Mouse (Mus musculus) lung, embryonic 16.5 days (tissue): ENCODE measurements around the gene Pomp. TPM values are rescaled to one million over a fixed set of nuclear protein-coding genes. Genes with fewer than 3 reads are reported as not detected.

Experiments
- ATAC-seq: fragments of 200-750 bp; cut with Nextera tagmentation; 2 replicates; pipeline ENCODE4 v1.8.0; 2017; ENCODE audit warnings: low read depth, mild to moderate bottlenecking, moderate library complexity
- H3K27ac ChIP-seq: fragments of 300-500 bp; sonication (generic); 2 replicates; pipeline ENCODE4 v1.5.1; 2014; ENCODE audit warnings: mild to moderate bottlenecking, control low read depth, low read length
- H3K27me3 ChIP-seq: fragments of 300-500 bp; sonication (generic); 2 replicates; pipeline ENCODE4 v1.6.1; 2014; ENCODE audit warnings: low read depth, low read length, mixed read lengths; ENCODE audit not compliant: control insufficient read depth, insufficient read depth
- H3K36me3 ChIP-seq: fragments of 300-500 bp; sonication (generic); 2 replicates; pipeline ENCODE4 v1.6.1; 2014; ENCODE audit warnings: low read length; ENCODE audit not compliant: control insufficient read depth, insufficient read depth
- H3K4me1 ChIP-seq: fragments of 300-500 bp; sonication (generic); replicated peaks from 2 replicates; pipeline ENCODE4 v1.6.1; 2014; ENCODE audit warnings: low read length, mixed read lengths; ENCODE audit not compliant: control insufficient read depth, insufficient read depth
- H3K4me2 ChIP-seq: fragments of 300-500 bp; sonication (generic); 2 replicates; pipeline ENCODE4 v1.6.1; 2014; ENCODE audit warnings: low read depth, low read length, control low read depth
- H3K4me3 ChIP-seq: fragments of 300-500 bp; sonication (generic); 2 replicates; pipeline ENCODE4 v1.5.1; 2014; ENCODE audit warnings: mild to moderate bottlenecking, low read length, control low read depth
- H3K9ac ChIP-seq: fragments of 300-500 bp; sonication (generic); 2 replicates; pipeline ENCODE4 v1.6.1; 2014; ENCODE audit warnings: low read length, control low read depth
- H3K9me3 ChIP-seq: fragments of 300-500 bp; sonication (generic); 2 replicates; pipeline ENCODE4 v1.6.1; 2016; ENCODE audit warnings: low read length; ENCODE audit not compliant: control insufficient read depth
- WGBS: fragments of 180-500 bp; shearing (Covaris S2); extraction: QIAGEN DNeasy Blood & Tissue Kit; methylation state at CpG from one replicate; pipeline ENCODE4 v1.1.7; 2014; 5-methylcytosine and 5-hydroxymethylcytosine counted together
- polyA plus RNA-seq: library from polyadenylated mRNA; unstranded; fragments of >200 nt; fragmentation: Nextera tagmentation; extraction: Ambion mirVana; gene quantifications from 2 replicates; pipeline ENCODE4 v1.2.1, GENCODE M21; 2015

The Pomp gene
- polyA plus RNA-seq, 1 experiment from 2014 or later = 486 TPM

DNA sequence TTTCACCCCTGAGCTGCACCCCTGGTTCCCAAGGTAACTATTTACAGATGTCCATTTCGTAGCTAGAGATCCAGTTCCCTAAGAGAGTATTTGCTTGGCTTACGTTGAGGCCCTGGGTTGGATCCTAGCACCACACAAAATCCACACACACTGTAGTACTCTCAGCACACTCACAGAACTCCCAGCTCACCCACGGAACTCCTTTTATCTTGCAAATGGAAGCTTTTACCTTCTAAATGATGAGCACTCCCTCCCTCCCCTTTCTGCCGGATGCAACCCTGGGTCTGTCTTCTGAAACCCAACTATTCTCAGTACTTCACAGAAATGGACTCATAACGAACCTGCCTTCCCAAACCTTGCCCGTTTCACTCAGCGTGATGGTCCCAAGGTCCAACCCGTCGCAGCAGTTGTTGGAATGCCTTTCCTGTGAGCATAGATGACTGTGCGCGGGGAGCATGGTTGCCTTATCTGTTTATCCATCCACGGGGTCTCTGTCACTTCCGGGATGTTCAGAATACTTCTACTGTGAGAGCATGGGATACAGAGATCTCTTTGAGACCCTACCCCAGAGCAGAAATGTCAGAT lies 36.1 kb upstream of the Pomp start:
- Histone ChIP-seq H3K27ac (no peak overlapping the region), H3K4me1 (peaks cover 15% of the 10 kb centered on the region), H3K4me3 (no peak overlapping the region), H3K9ac (no peak overlapping the region), H3K36me3 (no peaks in the 10 kb centered on the region), H3K4me2 (no peak overlapping the region), H3K9me3 (no peaks in the 10 kb centered on the region; the same call in 1 of the 2 replicates), H3K27me3 (no peaks in the 10 kb centered on the region)
- 78% methylated on average over 13 of the region's 13 CpGs for WGBS
- no peak for ATAC-seq

DNA sequence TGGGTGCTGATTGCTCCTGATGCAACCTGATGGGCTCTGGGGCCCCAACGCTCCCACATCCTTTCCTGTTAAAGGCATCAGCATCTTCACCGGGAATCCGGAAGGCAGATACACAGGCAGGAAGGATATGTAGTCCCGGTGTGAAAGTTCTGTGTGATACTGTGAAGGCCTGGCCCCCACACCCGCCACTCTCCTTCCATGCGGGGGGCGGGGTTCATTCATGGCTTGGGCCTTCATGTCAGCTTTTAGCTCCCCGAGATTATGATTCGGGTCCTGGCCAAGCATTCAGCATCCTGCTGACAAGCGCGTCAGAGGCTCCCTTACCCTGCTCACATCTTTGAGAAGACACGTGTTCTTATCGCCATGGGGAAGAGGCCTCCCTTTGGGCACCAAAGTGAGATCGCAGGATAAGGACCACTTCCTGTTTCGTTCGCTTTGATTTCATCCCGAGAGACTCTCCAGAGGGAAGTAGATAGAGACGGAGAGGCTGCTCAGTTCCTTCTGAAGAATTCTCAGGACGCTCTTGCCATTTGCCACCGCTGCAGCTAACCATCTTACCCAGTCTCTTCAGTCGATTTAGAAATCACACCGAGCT lies 34.8 kb upstream of the Pomp start:
- H3K9ac ChIP-seq = no peak overlapping the region
- ATAC-seq = no peak
- peak overlapping the region; percentile 37 for H3K4me2 ChIP-seq
- H3K27ac ChIP-seq = no peak overlapping the region
- peaks cover 15% of the 10 kb centered on the region for H3K4me1 ChIP-seq
- peak overlapping the region; percentile 1; the same call in 1 of the 2 replicates for H3K4me3 ChIP-seq
- no peaks in the 10 kb centered on the region for H3K36me3 ChIP-seq
- 20% methylated on average over 22 of the region's 22 CpGs for WGBS
- no peaks in the 10 kb centered on the region; the same call in 1 of the 2 replicates for H3K9me3 ChIP-seq
- H3K27me3 ChIP-seq = no peaks in the 10 kb centered on the region

GRCm38 (mm10) chr5:147826091-147826490 lies 34.2 kb upstream of the Pomp start:
- Histone ChIP-seq H3K27ac (no peak overlapping the region), H3K9me3 (no peaks in the 10 kb centered on the region; the same call in 1 of the 2 replicates), H3K4me2 (peak overlapping the region; percentile 37), H3K9ac (no peak overlapping the region), H3K36me3 (no peaks in the 10 kb centered on the region), H3K4me1 (peaks cover 15% of the 10 kb centered on the region), H3K27me3 (no peaks in the 10 kb centered on the region), H3K4me3 (no peak overlapping the region; the same call in 1 of the 2 replicates)
- 0 out of 2 replicates have a peak, but pooled peaks have one; percentile 31 for ATAC-seq
- 31% methylated on average over 9 of the region's 9 CpGs for WGBS

- no peak for ATAC-seq
- no peaks in the 10 kb centered on the region; the same call in 1 of the 2 replicates for H3K9me3 ChIP-seq
- H3K27ac ChIP-seq = no peak overlapping the region
- 40% methylated on average over 5 of the region's 5 CpGs for WGBS
- H3K4me3 ChIP-seq = no peak overlapping the region
- no peaks in the 10 kb centered on the region for H3K27me3 ChIP-seq
- H3K4me2 ChIP-seq = no peak overlapping the region
- H3K36me3 ChIP-seq = no peaks in the 10 kb centered on the region
- H3K4me1 ChIP-seq = peaks cover 15% of the 10 kb centered on the region
- no peak overlapping the region for H3K9ac ChIP-seq
Measured at GRCm38 (mm10) chr5:147826546-147826945, 33.7 kb upstream of the Pomp start.

DNA sequence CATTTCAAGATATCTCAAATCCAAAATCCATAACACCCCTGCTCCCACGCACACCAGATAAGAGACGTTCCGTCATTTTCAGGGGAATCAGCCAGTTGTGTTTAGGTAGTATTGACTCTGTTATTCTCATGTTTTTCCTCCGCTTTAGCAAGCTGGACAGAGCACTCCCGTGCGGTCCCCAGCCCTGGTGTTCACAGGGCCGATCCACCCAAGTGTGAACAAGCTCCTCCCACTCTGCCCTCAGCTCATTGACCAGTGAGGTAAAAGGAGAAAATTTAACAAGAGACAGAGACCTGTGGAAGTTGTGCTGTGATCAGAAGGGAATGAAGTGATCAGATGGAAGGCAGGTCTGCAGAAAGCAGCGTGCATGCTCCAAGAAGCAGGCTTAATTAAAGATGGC lies 31.4 kb upstream of the Pomp start:
- Histone ChIP-seq H3K9me3 (no peaks in the 10 kb centered on the region), H3K27me3 (no peaks in the 10 kb centered on the region), H3K4me3 (no peak overlapping the region), H3K4me1 (peaks cover 18% of the 10 kb centered on the region), H3K4me2 (no peak overlapping the region), H3K27ac (no peak overlapping the region), H3K9ac (no peak overlapping the region), H3K36me3 (no peaks in the 10 kb centered on the region)
- 77% methylated on average over 8 of the region's 8 CpGs for WGBS
- ATAC-seq = no peak

DNA sequence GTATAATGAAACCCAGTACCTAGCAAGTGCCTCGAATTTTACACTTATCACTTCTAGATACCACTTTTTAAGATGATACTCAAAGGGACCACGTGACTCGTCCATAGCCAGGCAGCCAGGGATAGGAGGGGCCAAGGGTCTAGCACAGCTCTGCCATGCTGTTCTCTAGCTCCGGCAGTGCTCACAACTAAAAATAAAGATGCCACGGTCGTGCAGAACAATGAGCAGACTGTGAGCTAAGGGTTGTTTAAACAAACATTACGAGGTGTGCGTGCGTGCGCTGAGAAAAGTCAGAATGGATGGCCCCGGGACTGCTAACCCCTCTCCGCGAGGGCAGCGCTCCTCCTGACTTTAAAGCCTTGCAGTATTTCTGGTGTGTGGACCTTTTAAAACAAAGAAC lies 27.4 kb upstream of the Pomp start:
- Histone ChIP-seq H3K27me3 (no peaks in the 10 kb centered on the region), H3K36me3 (no peaks in the 10 kb centered on the region), H3K27ac (no peak overlapping the region), H3K4me3 (peak overlapping the region; percentile 5; the same call in 1 of the 2 replicates), H3K9me3 (no peaks in the 10 kb centered on the region), H3K4me1 (peaks cover 6% of the 10 kb centered on the region; the same call in 1 of the 2 replicates), H3K9ac (no peak overlapping the region), H3K4me2 (peak overlapping the region; percentile 36; the same call in 1 of the 2 replicates)
- ATAC-seq = peak; percentile 84
- 14% methylated on average over 14 of the region's 14 CpGs for WGBS

- 15% methylated on average over 17 of the region's 17 CpGs for WGBS
- Histone ChIP-seq H3K4me3 (no peak overlapping the region), H3K27me3 (no peaks in the 10 kb centered on the region), H3K27ac (no peak overlapping the region), H3K4me1 (peaks cover 6% of the 10 kb centered on the region; the same call in 1 of the 2 replicates), H3K9ac (no peak overlapping the region), H3K36me3 (no peaks in the 10 kb centered on the region), H3K9me3 (no peaks in the 10 kb centered on the region), H3K4me2 (no peak overlapping the region)
- ATAC-seq = no peak
Measured at GRCm38 (mm10) chr5:147834841-147835500, 25.3 kb upstream of the Pomp start.

GRCm38 (mm10) chr5:147839418-147839817 lies 20.8 kb upstream of the Pomp start:
- Histone ChIP-seq H3K36me3 (no peaks in the 10 kb centered on the region), H3K4me1 (peaks cover 3% of the 10 kb centered on the region; the same call in 1 of the 2 replicates), H3K4me3 (no peak overlapping the region), H3K9me3 (no peaks in the 10 kb centered on the region), H3K27ac (no peak overlapping the region), H3K27me3 (no peaks in the 10 kb centered on the region), H3K9ac (no peak overlapping the region), H3K4me2 (no peak overlapping the region)
- WGBS = 81% methylated on average over 12 of the region's 12 CpGs
- no peak for ATAC-seq

DNA sequence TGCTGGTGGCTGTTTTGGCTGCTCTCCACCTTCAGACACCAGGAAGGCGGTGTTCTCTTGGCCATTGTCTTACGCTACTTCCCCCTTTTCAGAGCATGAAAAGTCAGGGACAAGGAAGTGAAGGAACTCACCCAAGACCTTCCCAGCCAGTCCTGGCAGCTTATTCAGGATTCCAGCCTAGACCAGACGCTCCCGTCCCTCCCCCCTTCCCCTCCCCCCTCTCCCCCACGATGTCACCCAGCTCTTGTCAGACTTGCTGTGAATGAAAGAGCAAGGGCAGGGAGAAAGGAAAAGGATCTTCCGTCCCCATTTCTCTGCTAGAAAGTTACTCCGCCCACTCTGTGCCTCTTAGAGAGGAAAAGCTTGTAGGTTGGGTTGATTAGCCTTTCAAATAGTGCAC lies 16.9 kb upstream of the Pomp start:
- no peaks in the 10 kb centered on the region for H3K9me3 ChIP-seq
- ATAC-seq = no peak
- no peak overlapping the region for H3K27ac ChIP-seq
- H3K9ac ChIP-seq = no peak overlapping the region
- no peaks in the 10 kb centered on the region for H3K36me3 ChIP-seq
- no peaks in the 10 kb centered on the region; the same call in 1 of the 2 replicates for H3K4me1 ChIP-seq
- no peak overlapping the region for H3K4me2 ChIP-seq
- no peak overlapping the region for H3K4me3 ChIP-seq
- H3K27me3 ChIP-seq = no peaks in the 10 kb centered on the region
- 52% methylated on average over 6 of the region's 7 CpGs for WGBS
